Mouse (Mus musculus) testis, postnatal 14 days (tissue): ENCODE data around the gene Ubl4b.

Source experiments
- DNase-seq: peaks from one replicate; pipeline ENCODE4 v3.0.0; 2021; ENCODE audit warnings: low spot score

Ubl4b gene

GRCm38 (mm10) chr3:107567766-107568165 is 12.9 kb upstream of the Ubl4b start:
- DNase-seq = no peak

- DNase-seq = no peak
Measured at GRCm38 (mm10) chr3:107565331-107565730, 10.5 kb upstream of the Ubl4b start.

DNA sequence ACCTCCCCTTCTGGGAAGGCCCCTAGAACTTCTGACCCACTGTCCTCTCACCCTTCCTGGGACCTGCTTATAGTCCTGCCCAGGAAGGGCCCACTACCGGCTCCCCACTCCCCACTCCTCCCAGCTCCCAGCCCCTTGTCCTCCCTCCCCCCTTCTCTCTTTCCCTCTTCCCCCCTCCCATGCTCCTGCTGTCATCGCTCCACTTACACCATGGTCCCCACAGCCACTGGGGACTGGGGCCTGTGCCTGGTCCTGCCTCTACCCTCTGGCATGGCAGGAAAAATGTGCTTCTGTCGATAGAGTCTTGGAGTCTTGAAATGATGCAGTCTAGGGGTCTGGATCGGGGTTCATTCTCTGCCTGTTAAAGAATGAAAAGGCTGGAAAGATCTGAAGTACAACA is 9.0 kb upstream of the Ubl4b start:
- DNase-seq = no peak

GRCm38 (mm10) chr3:107562591-107562990 is 7.7 kb upstream of the Ubl4b start:
- no peak for DNase-seq

- DNase-seq = no peak
Measured at GRCm38 (mm10) chr3:107562104-107562503, 7.2 kb upstream of the Ubl4b start.

- DNase-seq = peak; percentile 28
Measured at GRCm38 (mm10) chr3:107559183-107559582, 4.3 kb upstream of the Ubl4b start.

DNA sequence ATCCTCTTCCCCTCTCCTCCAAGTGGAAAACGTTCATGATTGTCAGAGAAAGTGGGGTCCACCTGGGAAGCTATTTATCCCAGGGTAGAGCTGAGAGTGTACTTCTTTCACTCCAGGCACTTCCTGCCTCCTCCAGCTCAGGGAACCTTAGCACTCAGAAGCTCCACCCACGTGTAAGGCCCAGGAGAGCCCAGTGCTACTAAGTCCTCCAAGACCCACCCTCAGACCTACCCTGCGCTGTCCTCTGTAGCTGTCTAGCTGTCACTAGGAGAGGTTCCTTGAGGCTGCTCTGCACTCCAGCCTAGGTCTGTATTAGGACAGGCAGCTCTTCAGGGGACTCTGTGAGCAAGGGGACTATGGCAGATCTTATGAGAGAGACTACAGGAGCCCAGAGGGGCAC is 3.9 kb upstream of the Ubl4b start:
- no peak for DNase-seq

DNA sequence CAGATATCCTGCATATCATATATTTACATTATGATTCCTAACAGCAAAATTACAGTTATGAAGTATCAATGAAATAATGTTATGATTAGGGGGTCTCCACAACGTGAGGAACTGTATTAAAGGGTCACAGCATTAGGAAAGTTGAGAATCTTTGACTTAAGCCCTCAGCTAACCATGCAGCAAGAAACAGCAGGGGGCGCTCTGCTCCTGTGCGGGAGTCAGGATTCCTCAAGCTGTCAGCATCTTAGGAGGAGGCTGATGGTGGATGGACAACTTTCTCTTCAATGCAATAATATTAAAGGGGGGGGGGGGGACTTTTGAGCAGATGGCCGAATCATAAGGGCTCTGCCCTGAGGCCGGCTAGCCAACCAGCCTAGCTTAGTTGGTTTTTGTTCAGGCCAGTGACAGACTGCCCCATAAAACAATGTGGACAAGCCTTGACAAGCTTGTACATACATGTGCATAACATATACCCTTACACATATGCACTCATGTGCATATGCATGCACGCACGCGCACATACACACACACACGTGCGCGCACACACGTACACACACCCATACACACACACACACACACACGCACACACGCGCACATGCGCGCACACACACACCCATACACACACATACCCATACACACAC is 4.3 kb downstream of the Ubl4b start:
- no peak for DNase-seq

- no peak for DNase-seq
Measured at GRCm38 (mm10) chr3:107546956-107547355, 7.9 kb downstream of the Ubl4b start.

DNA sequence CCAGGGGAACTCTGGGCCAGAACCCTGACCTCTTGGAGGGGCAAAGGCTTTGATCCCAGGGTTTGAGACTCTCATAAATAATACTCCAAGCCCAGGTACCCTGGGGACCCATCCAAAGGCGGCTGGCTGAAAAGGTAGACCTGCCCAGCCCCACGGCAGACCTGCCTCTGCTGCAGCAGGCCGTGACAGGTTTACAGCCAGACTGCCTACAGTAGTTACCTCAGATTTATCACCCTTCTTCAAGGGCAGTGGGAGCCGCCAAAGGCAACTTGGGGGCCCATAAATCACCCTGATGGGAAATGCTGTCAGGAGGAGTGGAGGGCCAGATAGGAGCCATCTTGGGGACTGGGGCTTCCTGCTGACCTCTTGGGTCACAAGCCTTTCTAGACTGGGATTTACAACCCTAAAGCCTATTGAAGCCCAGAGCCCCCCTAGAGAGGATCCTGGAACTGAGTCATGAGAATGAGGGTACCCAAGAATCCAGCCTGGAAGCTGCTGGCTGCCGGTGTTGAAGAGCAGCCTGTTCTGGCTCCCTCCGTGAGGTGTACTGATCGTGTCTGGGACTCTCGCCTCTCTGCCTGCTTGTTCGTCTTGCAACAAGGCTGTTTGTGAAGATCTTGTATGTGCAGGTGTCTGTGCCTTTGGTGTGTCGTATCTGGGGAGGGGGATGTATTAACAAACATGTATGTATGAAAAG is 9.0 kb downstream of the Ubl4b start:
- no peak for DNase-seq

DNA sequence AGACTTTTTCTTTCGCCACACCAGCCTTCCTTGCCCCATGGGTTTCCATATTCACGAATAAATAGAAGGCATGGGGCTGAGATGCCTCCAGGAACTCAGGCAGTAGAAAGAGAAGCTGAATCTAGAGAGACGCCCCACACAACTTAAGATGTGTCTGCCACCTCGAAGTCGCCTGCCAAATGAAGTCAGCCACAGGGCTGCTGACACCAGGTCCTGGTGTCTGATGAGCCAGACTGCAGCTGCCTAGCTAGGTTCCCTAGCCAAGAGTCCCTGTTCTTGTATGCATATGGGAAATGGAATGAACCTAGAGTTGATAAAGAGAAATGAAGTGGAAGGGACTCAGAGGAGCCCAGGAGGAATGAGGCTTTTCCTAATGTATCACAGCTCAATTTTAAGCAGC is 9.6 kb downstream of the Ubl4b start:
- no peak for DNase-seq

GRCm38 (mm10) chr3:107543158-107544080 is 11.5 kb downstream of the Ubl4b start:
- no peak for DNase-seq

DNA sequence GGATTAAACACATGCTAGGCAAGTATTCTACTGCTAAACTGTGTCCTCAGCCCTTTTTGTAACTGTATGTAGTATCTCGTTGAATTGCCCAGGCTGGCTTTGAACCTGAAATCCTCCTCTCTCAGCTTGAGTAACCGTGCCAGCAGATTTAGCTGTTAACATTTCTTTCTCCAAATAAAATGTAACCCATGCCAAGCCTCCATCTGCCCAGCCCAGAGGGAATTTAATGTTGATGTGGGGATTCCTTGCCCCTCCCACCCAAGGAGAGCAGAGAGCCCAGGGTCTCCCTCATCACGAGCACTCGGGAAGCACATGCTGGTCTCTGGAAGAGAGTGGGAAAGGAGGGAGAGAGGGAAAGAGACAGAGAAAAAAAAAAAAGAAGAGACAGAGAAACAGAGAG is 12.3 kb downstream of the Ubl4b start:
- DNase-seq = no peak

- DNase-seq = no peak
Measured at GRCm38 (mm10) chr3:107537504-107537889, 17.4 kb downstream of the Ubl4b start.

- no peak for DNase-seq
Measured at GRCm38 (mm10) chr3:107536810-107537503, 17.9 kb downstream of the Ubl4b start.

- no peak for DNase-seq
Measured at GRCm38 (mm10) chr3:107534951-107535350, 19.9 kb downstream of the Ubl4b start.

GRCm38 (mm10) chr3:107533532-107533931 is 21.3 kb downstream of the Ubl4b start:
- DNase-seq = no peak

GRCm38 (mm10) chr3:107530581-107530980 is 24.3 kb downstream of the Ubl4b start:
- no peak for DNase-seq

DNA sequence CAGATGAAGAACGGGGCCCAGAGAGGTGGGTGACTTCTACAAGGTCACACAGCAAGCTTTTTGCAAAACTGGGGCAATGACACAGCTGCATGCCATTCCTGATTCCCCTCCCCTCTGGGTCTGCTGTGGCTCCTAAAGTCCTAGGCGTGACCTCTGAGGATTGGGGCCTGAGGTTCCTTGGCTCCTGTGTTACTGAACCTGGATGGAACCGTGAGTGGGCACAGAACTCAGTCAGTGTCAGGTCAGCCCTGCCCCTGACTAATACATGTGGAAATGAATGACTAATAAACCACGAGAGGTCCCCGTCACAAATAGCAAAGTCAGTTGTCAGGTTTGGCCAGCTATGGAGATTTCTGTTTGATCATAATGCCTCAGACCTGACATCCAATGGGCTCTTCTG is 25.7 kb downstream of the Ubl4b start:
- DNase-seq = no peak

GRCm38 (mm10) chr3:107528401-107529118 is 26.3 kb downstream of the Ubl4b start:
- no peak for DNase-seq

DNA sequence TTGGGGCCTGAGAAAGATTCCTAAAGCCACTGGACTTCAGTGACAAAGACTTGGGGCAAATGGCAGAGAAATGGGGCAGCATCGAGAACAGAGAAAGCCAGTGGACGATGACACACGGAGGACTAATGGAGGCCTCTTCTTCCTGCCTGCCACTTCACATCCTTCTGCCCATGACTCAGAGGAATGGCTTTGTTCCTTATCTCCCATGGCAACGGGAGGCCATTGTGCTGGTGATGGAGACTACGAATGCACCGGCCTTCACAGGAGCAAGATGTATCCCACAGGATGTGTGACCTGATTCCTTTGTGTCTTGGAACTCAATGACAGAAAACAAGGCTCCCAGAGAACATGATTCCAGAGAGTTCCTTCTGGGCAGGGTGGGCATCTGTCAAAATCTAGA is 30.3 kb downstream of the Ubl4b start:
- no peak for DNase-seq

DNA sequence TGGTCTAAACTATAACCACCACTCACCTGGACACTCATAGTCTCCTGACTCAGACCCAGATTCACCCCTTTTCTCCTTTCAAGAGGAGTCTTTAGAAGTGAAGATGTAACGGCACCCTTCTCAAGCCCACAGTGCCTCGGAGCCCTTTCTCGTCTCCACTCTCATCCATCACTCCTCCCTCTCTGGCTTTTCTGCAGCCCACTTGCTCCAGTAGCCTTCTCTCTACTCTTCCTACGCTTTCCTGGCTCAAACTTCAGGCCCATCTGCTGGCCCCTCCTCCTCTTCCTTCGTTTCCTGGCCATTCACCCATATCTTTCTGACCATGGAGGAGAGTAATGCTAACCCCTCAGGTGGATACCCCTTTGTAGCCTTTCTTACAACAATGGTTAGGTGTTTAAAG is 33.9 kb downstream of the Ubl4b start:
- no peak for DNase-seq
